22 mouse cellular contexts compared by ENCODE assay signal in the genomic region with DNA sequence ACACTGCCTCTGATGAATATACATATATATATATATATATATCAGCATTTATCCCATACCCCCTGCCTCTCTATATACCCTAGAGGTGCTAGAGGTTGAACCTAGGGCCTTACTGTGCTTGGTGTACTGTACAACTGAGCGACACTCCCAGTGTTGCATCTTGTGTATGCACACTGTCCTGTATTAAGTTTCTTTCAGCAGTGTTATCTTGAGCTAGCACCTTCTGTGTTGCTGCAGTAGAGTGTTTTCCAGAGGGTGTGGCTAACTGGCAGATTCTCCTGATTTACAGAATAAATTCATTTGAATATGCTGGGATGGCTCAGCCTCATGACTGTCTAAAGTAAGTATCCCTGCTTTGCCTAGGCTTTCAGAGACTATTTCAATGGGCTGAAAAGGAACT. TPM values are rescaled to one million over a fixed set of nuclear protein-coding genes. Genes with fewer than 3 reads are reported as not detected.
DNase-seq lines count a peak whose midpoint lies in the region; ATAC-seq and TF ChIP-seq lines count a peak whose summit lies in the region.
"Had no signal": no experiment of that assay in that cellular context is flagged by ENCODE, and none has a peak within 500 bp of the region (broad histone marks: within the 10 kb centered on the region; RNA-seq: fewer than 3 reads in every experiment).

No protein-coding gene starts in this region.

- no peaks in the 10 kb centered on the region for H3K9me3 ChIP-seq in stomach, embryonic 15.5 days
- H3K9me3 ChIP-seq in stomach, postnatal 0 days (ENCODE audit: control insufficient read depth, low read length), result no peaks in the 10 kb centered on the region
- no peaks in the 10 kb centered on the region for H3K9me3 ChIP-seq in liver, embryonic 16.5 days (replicated peaks; ENCODE audit: control insufficient read depth, low read length)
- H3K9me3 ChIP-seq: embryonic facial prominence, embryonic 10.5 days; limb, embryonic 10.5 days had no signal

- WGBS in stomach, embryonic 15.5 days, result 85% methylated on average over 1 of the region's 1 CpGs
- WGBS in stomach, postnatal 0 days, result 100% methylated on average over 1 of the region's 1 CpGs
- WGBS in liver, embryonic 16.5 days (ENCODE audit: insufficient replicate concordance), result 24% methylated on average over 1 of the region's 1 CpGs

- ATAC-seq in stomach, embryonic 15.5 days (ENCODE audit: insufficient read depth, low FRiP score, low read depth), result peak; percentile 88; the same call in 1 of the 2 replicates
- no peak for ATAC-seq in stomach, postnatal 0 days (ENCODE audit: low FRiP score, low TSS enrichment)
- peak; percentile 96 for ATAC-seq in erythroid progenitor cell, adult 5-6 weeks (replicated peaks; ENCODE audit: low FRiP score, poor library complexity, severe bottlenecking)
- ATAC-seq in liver, embryonic 16.5 days (ENCODE audit: low read depth), result peak; percentile 99
- ATAC-seq: forebrain, embryonic 14.5 days; hindbrain, embryonic 16.5 days; intestine, embryonic 16.5 days had no signal

- no peak overlapping the region for H3K27ac ChIP-seq in stomach, embryonic 15.5 days
- H3K27ac ChIP-seq in stomach, postnatal 0 days (replicated peaks), result no peak overlapping the region
- H3K27ac ChIP-seq in liver, embryonic 16.5 days (ENCODE audit: low read length), result peak overlapping the region; percentile 71
- H3K27ac ChIP-seq: embryonic facial prominence, embryonic 10.5 days; left cerebral cortex, adult 2 months; limb, embryonic 10.5 days had no signal

- no peaks in the 10 kb centered on the region for H3K4me1 ChIP-seq in stomach, embryonic 15.5 days
- no peaks in the 10 kb centered on the region for H3K4me1 ChIP-seq in stomach, postnatal 0 days (replicated peaks; ENCODE audit: control insufficient read depth, insufficient read depth)
- peaks cover 36% of the 10 kb centered on the region for H3K4me1 ChIP-seq in liver, embryonic 16.5 days (ENCODE audit: control insufficient read depth, low read depth, low read length)
- H3K4me1 ChIP-seq: embryonic facial prominence, embryonic 10.5 days; limb, embryonic 10.5 days had no signal

- H3K36me3 ChIP-seq in stomach, embryonic 15.5 days, result no peaks in the 10 kb centered on the region
- H3K36me3 ChIP-seq in stomach, postnatal 0 days (ENCODE audit: control insufficient read depth, insufficient read depth, low read length), result no peaks in the 10 kb centered on the region
- no peaks in the 10 kb centered on the region for H3K36me3 ChIP-seq in liver, embryonic 16.5 days (ENCODE audit: control insufficient read depth, insufficient read depth)
- H3K36me3 ChIP-seq: embryonic facial prominence, embryonic 10.5 days; limb, embryonic 10.5 days had no signal

- intact Hi-C loops in gastrocnemius, postnatal 14 days (cut with DNase I; ENCODE audit: low total_unique reads), result no loop called here

- no peak for TF ChIP-seq EP300 in stomach, postnatal 0 days (optimal IDR thresholded peaks at IDR 0.05)

- no peak for TF ChIP-seq CTCF in stomach, postnatal 0 days (IDR thresholded peaks at IDR 0.05; ENCODE audit: low read depth)

- no peak overlapping the region for H3K4me3 ChIP-seq in stomach, embryonic 15.5 days (replicated peaks)
- no peak overlapping the region for H3K4me3 ChIP-seq in stomach, postnatal 0 days (ENCODE audit: low read depth, low read length)
- no peak overlapping the region for H3K4me3 ChIP-seq in liver, embryonic 16.5 days (ENCODE audit: low read depth, low read length)
- H3K4me3 ChIP-seq: embryonic facial prominence, embryonic 10.5 days; left cerebral cortex, adult 2 months; limb, embryonic 10.5 days had no signal

- H3K4me2 ChIP-seq in stomach, embryonic 15.5 days, result no peak overlapping the region
- H3K4me2 ChIP-seq in stomach, postnatal 0 days (replicated peaks; ENCODE audit: low read depth), result no peak overlapping the region
- peak overlapping the region; percentile 34 for H3K4me2 ChIP-seq in liver, embryonic 16.5 days (ENCODE audit: low read depth, low read length)
- H3K4me2 ChIP-seq: midbrain, embryonic 11.5 days had no signal

- no peak for DNase-seq in stomach, postnatal 0 days (ENCODE audit: low spot score)
- DNase-seq in T-cell, adult 2 months (ENCODE audit: low spot score), result no peak
- no peak for DNase-seq in layer of hippocampus, adult 11-12 months (ENCODE audit: low spot score)
- no peak for DNase-seq in gastrocnemius, postnatal 14 days
- DNase-seq: adrenal gland, adult 8-10 months; cerebellum, adult 2 months; heart, postnatal 4 days; kidney, postnatal 36 days; layer of hippocampus, adult 9-11 months; lung, adult 2 months; retina, postnatal 1 day; thymus, postnatal 25 days had no signal

- no peak overlapping the region for H3K9ac ChIP-seq in stomach, embryonic 15.5 days
- H3K9ac ChIP-seq in stomach, postnatal 0 days (ENCODE audit: low read length), result no peak overlapping the region
- H3K9ac ChIP-seq in liver, embryonic 16.5 days (ENCODE audit: low read depth, low read length), result no peak overlapping the region

- no peaks in the 10 kb centered on the region for H3K27me3 ChIP-seq in stomach, embryonic 15.5 days (replicated peaks)
- no peaks in the 10 kb centered on the region for H3K27me3 ChIP-seq in stomach, postnatal 0 days (ENCODE audit: control insufficient read depth, insufficient read depth, low read length)
- no peaks in the 10 kb centered on the region for H3K27me3 ChIP-seq in liver, embryonic 16.5 days (ENCODE audit: control insufficient read depth, insufficient read depth, low read depth, low read length)

RNA-seq across cellular contexts. Expression of a gene that starts 54.7 kb away (rescaled TPM):
- 13.1 and 20.6 TPM in 2 replicates for polyA plus RNA-seq in stomach, embryonic 15.5 days (2015; fragmentation: Nextera tagmentation; extraction: Ambion mirVana)
- 6.0 and 8.5 TPM in 2 replicates for polyA plus RNA-seq in stomach, postnatal 0 days (2015; fragmentation: Nextera tagmentation; extraction: Ambion mirVana)
- total RNA-seq in erythroid progenitor cell, adult 5-6 weeks (2015; ENCODE audit: low replicate concordance), result 135 and 137 TPM in 2 replicates
- total RNA-seq in erythroid progenitor cell, adult 5-6 weeks (2017; ENCODE audit: low replicate concordance), result 81.7 and 111 TPM in 2 replicates
- polyA plus RNA-seq in liver, embryonic 16.5 days (2015; fragmentation: Nextera tagmentation; extraction: Ambion mirVana), result 5.8 and 7.3 TPM in 2 replicates
- total RNA-seq in gastrocnemius, postnatal 14 days (2021), result 10 to 100 TPM; 28.7 to 30.8 TPM
